Mouse (Mus musculus) erythroid progenitor cell, adult 5-6 weeks (primary cell): Measurements from ENCODE around the gene Sdk2. TPM values are rescaled to one million over a fixed set of nuclear protein-coding genes. Genes with fewer than 3 reads are reported as not detected.

Source experiments
- ATAC-seq: replicated peaks from 2 replicates; pipeline ENCODE4 v1.8.0; 2016; ENCODE audit warnings: moderate number of reproducible peaks, mild to moderate bottlenecking, moderate TSS enrichment, inconsistent platforms; ENCODE audit not compliant: poor library complexity, low FRiP score, severe bottlenecking
- total RNA-seq, 2 experiments: library from RNA; stranded (forward) in 1 of 2; stranded (reverse) in 1 of 2; fragments of 150-400 nt in 1 of 2; fragments of 186-747, 209-891 nt in 1 of 2; gene quantifications; 2 replicates each; pipeline versions ENCODE4 v1.2.3 to v1.2.4; 2015 to 2017; ENCODE audit warnings: low replicate concordance in 2 of 2

Sdk2 gene
- total RNA-seq, 2 experiments from 2014 or later, result 0.15 TPM; not detected in 1

GRCm38 (mm10) chr11:113731945-113732612, 334.8 kb downstream of the Sdk2 start:
- no peak for ATAC-seq

- ATAC-seq, result no peak
These were observed 336.0 kb downstream of the Sdk2 start for GRCm38 (mm10) chr11:113730879-113731278.

GRCm38 (mm10) chr11:113729917-113730316, 336.9 kb downstream of the Sdk2 start:
- ATAC-seq, result no peak

- no peak for ATAC-seq
These were observed 337.6 kb downstream of the Sdk2 start for GRCm38 (mm10) chr11:113729239-113729638.

GRCm38 (mm10) chr11:113727992-113728391, 338.9 kb downstream of the Sdk2 start:
- ATAC-seq, result 0 out of 2 replicates have a peak, but pooled peaks have one; percentile 17

- ATAC-seq, result no peak
These were observed 339.6 kb downstream of the Sdk2 start for GRCm38 (mm10) chr11:113726994-113727888.
